Mouse (Mus musculus) heart, adult 2 months (tissue): ENCODE data around the gene Rwdd2b.

Experiments
- CTCF ChIP-seq: fragments of 200-600 bp; IDR thresholded peaks from 2 replicates; pipeline ENCODE4 v1.8.1; 2022; ENCODE audit warnings: antibody characterized with exemption, mild to moderate bottlenecking, moderate library complexity
- EP300 ChIP-seq: fragments of 200-500 bp; IDR thresholded peaks from 2 replicates; pipeline ENCODE4 v1.6.1; 2011; ENCODE audit warnings: low read depth, low read length, control low read depth; ENCODE audit not compliant: insufficient read depth

DNA sequence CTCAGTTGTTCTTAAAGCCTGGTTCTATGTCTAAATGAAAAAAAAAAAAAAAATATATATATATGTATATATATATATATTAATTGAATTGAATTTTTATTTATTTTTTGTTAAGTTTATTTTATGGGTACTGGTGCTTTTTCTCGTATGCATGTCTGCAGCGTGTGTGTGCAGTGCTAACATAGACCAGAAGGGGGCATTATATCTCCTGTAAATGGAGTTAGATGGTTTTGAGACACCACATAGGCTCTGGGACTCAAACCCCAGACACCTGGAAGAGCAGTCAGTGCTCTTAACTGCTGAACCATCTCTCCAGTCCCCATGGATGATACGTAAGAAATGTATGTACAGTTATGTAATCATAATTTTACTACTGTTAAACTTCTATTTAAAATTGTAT is 18.4 kb upstream of the Rwdd2b start:
- TF ChIP-seq CTCF (peak; percentile 33; the same call in 1 of the 2 replicates), EP300 (no peak)
